Mouse (Mus musculus): ENCODE data around the gene Sema4b.

The Sema4b gene

GRCm38 (mm10) chr7:80198863-80199262 is 12.2 kb downstream of the Sema4b start:
- DNase-seq, result no peak

GRCm38 (mm10) chr7:80199286-80199685 is 12.6 kb downstream of the Sema4b start:
- DNase-seq, result no peak

DNA sequence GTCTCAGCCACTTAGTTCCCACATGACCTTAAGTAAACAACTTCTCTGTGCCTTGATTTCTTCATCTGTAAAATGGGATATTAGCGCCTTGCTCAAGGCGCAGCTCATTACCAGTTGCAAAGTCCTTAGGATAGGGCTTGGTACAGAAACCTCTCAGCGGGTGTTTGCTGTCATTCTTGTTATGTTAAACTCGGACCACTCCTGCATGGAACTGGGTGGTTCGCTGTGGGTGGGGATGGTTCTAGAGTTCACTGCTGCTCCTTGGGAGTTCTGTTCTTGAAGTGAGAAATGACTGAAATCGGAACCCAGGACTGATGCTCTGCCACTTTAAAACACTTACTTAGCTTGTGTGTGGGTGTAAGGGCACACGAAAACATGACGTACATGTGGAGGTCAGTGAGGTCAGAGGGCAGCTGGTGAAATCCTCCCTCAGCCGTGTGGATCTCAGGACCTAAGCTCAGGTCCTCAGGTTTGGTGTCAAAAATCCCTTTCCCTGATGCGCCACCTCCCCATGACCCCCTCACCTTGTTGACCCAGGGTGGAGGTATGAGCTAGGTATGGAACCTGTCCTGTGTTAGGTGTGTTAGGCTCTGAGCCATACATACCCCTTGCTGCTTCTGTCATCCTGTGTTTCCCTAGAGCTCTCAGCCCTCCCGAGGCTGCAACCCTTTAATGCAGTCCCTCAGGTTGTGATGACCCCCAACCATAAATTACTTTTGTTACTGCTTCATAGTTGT is 13.4 kb downstream of the Sema4b start:
- DNase-seq, result no peak

GRCm38 (mm10) chr7:80200588-80200945 is 13.9 kb downstream of the Sema4b start:
- DNase-seq, result no peak

- no peak for DNase-seq
These were observed 14.4 kb downstream of the Sema4b start for GRCm38 (mm10) chr7:80200963-80201539.

DNA sequence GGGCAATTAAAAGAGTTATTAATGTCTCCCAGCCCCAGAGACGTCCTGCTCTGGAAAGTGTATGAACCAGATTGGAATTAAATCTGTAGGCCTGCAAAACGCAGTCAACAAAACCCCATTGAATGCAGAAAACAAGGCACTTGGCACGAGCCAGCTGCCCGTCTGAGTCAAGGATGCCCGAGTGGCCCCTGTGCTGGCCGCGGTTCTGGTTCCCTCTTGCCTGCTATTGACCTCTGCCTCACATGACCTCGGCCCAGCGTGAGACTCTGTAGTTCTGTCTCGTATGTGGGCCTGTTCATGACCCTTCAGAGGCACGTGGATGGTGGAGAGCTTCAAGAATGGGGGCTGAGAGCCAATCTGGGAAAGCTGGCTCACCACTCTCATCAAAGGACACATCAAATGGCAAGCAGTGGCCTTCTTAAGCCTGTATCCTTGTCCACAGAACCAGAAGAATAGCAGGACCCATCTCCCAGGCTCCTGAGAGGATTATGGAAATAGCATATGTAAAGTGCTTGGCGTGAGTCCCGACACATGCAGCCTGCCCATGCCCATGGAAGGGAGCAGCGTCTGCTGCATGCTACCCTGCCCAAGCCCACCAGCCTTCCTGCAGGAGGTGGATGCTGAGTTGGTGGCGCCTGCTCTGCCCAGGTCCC is 15.4 kb downstream of the Sema4b start:
- DNase-seq, result no peak

- DNase-seq, result no peak
These were observed 16.3 kb downstream of the Sema4b start for GRCm38 (mm10) chr7:80202961-80203360.

GRCm38 (mm10) chr7:80203638-80204096 is 17.0 kb downstream of the Sema4b start:
- DNase-seq, result no peak

DNA sequence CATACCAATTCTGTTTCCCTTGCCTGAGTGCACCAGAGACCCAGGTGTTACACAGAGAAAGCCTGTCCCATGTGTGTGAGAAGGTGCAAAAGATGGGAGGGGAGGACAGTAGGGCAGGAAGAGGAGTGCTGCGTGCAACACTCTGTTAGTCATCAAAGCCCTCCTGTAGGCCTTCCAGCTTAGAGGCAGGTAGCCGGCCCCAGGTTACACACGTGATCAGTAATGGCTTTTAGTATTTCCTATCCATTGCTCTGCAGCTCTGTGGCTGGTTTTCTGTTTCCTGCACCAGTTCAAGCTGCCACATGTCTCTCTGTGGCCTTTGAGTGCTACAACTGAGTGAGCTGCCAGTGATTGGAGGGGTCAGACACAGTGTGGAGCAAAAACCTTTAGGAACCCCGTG is 17.7 kb downstream of the Sema4b start:
- DNase-seq, result no peak

DNA sequence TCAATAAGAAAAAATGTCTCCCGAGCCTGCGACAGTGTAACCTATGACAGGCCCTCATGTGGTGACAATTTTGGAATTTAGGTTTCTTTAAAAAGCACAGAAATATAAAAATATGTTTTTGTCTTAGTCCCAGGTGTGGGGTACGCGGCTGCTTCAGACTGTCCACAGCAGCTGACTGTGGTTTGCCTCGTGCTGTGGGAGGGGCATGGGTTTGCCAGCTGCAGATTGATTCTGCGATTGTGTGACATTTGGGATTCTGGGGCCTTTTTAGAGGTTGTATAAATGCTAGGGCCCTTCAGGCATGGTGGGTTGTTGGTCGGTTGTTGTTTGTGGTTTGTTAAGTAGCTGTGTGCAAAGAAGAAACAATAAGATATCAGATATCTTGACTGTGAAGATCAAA is 18.3 kb downstream of the Sema4b start:
- no peak for DNase-seq

GRCm38 (mm10) chr7:80205705-80206589 is 19.3 kb downstream of the Sema4b start:
- DNase-seq, result no peak

- DNase-seq, result no peak
These were observed 20.7 kb downstream of the Sema4b start for GRCm38 (mm10) chr7:80207314-80207731.

- no peak for DNase-seq
These were observed 21.5 kb downstream of the Sema4b start for GRCm38 (mm10) chr7:80208026-80208642.

DNA sequence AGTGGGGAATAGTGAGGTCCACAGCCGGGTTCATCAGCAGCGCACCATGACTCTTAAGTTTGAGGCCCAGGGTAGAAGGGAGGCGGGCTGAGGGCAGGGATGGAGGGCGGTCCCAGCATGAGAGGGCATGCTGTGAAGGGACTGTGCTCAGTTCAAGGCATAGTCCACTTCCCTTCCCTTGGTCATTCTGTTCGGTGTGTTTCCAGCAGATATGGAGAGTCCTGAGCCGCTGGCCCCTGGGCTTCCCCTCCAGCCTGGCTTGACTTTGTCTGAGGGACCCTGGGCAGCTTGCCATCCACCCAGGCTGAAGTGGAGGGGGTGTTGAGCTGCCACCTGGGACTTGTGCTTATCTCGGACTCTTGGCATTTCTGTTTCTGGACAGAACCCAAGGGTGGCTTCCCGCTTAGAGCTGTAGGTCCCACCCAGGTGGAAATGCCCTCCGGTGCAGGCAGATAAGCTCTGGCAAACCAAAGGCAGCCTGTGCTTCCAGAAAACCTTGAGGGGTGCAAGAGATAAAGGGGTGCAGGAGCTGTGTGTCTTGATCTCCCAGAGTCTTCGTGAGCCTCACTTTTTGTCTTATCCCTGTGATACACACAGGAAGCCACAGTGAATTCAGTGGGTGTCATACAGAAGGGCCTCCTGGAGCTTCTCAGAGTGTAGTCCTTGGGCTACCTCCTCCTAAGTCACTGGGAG is 22.2 kb downstream of the Sema4b start:
- no peak for DNase-seq

- no peak for DNase-seq
These were observed 23.0 kb downstream of the Sema4b start for GRCm38 (mm10) chr7:80209669-80210068.

GRCm38 (mm10) chr7:80210982-80211381 is 24.3 kb downstream of the Sema4b start:
- no peak for DNase-seq

GRCm38 (mm10) chr7:80213604-80214003 is 27.0 kb downstream of the Sema4b start:
- DNase-seq, result no peak

GRCm38 (mm10) chr7:80214459-80214858 is 27.8 kb downstream of the Sema4b start:
- DNase-seq, result no peak

DNA sequence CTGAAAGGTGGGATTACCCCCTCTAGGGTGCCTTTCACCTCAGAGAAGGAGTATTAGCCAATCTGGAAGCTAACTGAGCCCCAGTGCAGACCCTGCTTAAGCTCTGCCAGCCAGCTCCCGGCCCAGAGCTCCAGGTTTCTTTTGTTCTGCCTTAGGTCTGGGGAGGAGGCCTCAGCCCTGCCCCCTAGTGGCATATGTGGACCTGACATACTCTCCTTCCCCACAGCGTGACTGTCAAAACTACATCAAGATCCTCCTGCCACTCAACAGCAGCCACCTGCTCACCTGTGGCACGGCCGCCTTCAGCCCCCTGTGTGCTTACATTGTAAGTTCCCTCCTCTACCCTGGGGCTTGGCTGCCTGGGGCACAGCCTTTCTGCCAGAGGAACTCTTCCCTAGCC is 28.8 kb downstream of the Sema4b start:
- DNase-seq, result peak; percentile 64

- DNase-seq, result peak; percentile 49
These were observed 29.9 kb downstream of the Sema4b start for GRCm38 (mm10) chr7:80216566-80216965.

DNA sequence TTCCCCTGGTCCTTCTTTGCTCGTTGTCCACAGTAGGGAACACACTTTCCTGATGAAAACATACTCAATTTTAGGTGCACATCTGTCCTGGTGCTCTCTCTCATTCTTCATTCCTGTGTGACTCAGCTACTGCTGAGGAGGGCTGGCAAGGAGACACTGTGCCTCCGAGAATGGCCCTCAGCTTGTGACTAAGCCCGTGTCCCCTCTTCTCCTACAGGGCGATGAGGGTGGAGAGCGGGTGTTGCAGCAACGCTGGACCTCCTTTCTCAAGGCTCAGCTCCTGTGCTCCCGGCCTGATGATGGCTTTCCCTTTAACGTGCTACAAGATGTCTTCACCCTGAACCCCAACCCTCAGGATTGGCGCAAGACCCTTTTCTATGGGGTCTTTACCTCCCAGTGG is 32.0 kb downstream of the Sema4b start:
- DNase-seq, result no peak

- no peak for DNase-seq
These were observed 33.7 kb downstream of the Sema4b start for GRCm38 (mm10) chr7:80220237-80220797.

All from right cerebral cortex, adult 18-20 months (tissue).